Mouse (Mus musculus) adipocyte (in vitro differentiated cells): ENCODE results near the gene Gm47841.

Source experiments
- DNase-seq: peaks from one replicate; pipeline ENCODE4 v3.0.0-alpha.2; 2016; ENCODE audit warnings: low spot score

Gene Gm47841

GRCm38 (mm10) chr15:101074067-101074466 lies 26.9 kb upstream of the Gm47841 start:
- no peak for DNase-seq

- no peak for DNase-seq
These were observed 25.5 kb upstream of the Gm47841 start for GRCm38 (mm10) chr15:101072736-101073135.

GRCm38 (mm10) chr15:101070762-101071161 lies 23.6 kb upstream of the Gm47841 start:
- no peak for DNase-seq

GRCm38 (mm10) chr15:101069641-101070190 lies 22.5 kb upstream of the Gm47841 start:
- DNase-seq, result no peak

GRCm38 (mm10) chr15:101068671-101069070 lies 21.5 kb upstream of the Gm47841 start:
- DNase-seq, result no peak

GRCm38 (mm10) chr15:101068029-101068428 lies 20.8 kb upstream of the Gm47841 start:
- DNase-seq, result no peak

GRCm38 (mm10) chr15:101066920-101067696 lies 19.9 kb upstream of the Gm47841 start:
- DNase-seq, result no peak

GRCm38 (mm10) chr15:101066364-101066847 lies 19.2 kb upstream of the Gm47841 start:
- DNase-seq, result no peak

- DNase-seq, result no peak
These were observed 17.9 kb upstream of the Gm47841 start for GRCm38 (mm10) chr15:101065069-101065468.

- no peak for DNase-seq
These were observed 13.2 kb upstream of the Gm47841 start for GRCm38 (mm10) chr15:101060280-101060852.

- DNase-seq, result no peak
These were observed 12.5 kb upstream of the Gm47841 start for GRCm38 (mm10) chr15:101059570-101060279.

GRCm38 (mm10) chr15:101056225-101056624 lies 9.0 kb upstream of the Gm47841 start:
- peak; percentile 40 for DNase-seq

- no peak for DNase-seq
These were observed 7.3 kb upstream of the Gm47841 start for GRCm38 (mm10) chr15:101054541-101054940.

- DNase-seq, result no peak
These were observed 6.7 kb upstream of the Gm47841 start for GRCm38 (mm10) chr15:101053832-101054459.

GRCm38 (mm10) chr15:101052560-101053501 lies 5.6 kb upstream of the Gm47841 start:
- DNase-seq, result no peak

GRCm38 (mm10) chr15:101051869-101052268 lies 4.7 kb upstream of the Gm47841 start:
- DNase-seq, result no peak

- DNase-seq, result no peak
These were observed 1.2 kb upstream of the Gm47841 start for GRCm38 (mm10) chr15:101048338-101048896.

- DNase-seq, result no peak
These were observed 537 bp downstream of the Gm47841 start for GRCm38 (mm10) chr15:101046527-101047193.

GRCm38 (mm10) chr15:101046039-101046526 lies 1.1 kb downstream of the Gm47841 start:
- no peak for DNase-seq

GRCm38 (mm10) chr15:101044531-101044930 lies 2.7 kb downstream of the Gm47841 start:
- DNase-seq, result no peak
